Mouse (Mus musculus) lung, embryonic 14.5 days (tissue): ENCODE data around the gene Kcnmb4. TPM values are rescaled to one million over a fixed set of nuclear protein-coding genes. Genes with fewer than 3 reads are reported as not detected.

Experiments
- ATAC-seq: fragments of 200-750 bp; cut with Nextera tagmentation; 2 replicates; pipeline ENCODE4 v1.8.0; 2017; ENCODE audit warnings: mild to moderate bottlenecking, moderate TSS enrichment, moderate library complexity; ENCODE audit not compliant: insufficient read depth
- DNase-seq: peaks from one replicate; pipeline ENCODE4 v3.0.0-alpha.2; 2015
- H3K27ac ChIP-seq: fragments of 300-500 bp; sonication (generic); 2 replicates; pipeline ENCODE4 v1.5.1; 2014; ENCODE audit warnings: low read depth, mild to moderate bottlenecking, moderate library complexity
- H3K27me3 ChIP-seq: fragments of 300-500 bp; sonication (generic); 2 replicates; pipeline ENCODE4 v1.6.1; 2014; ENCODE audit warnings: low read length, control low read depth; ENCODE audit not compliant: insufficient read depth
- H3K36me3 ChIP-seq: fragments of 300-500 bp; sonication (generic); 2 replicates; pipeline ENCODE4 v1.6.1; 2014; ENCODE audit warnings: control low read depth; ENCODE audit not compliant: insufficient read depth
- H3K4me1 ChIP-seq: fragments of 300-500 bp; sonication (generic); 2 replicates; pipeline ENCODE4 v1.6.1; 2014; ENCODE audit warnings: antibody characterized with exemption, control low read depth; ENCODE audit not compliant: insufficient read depth
- H3K4me2 ChIP-seq: fragments of 300-500 bp; sonication (generic); 2 replicates; pipeline ENCODE4 v1.6.1; 2014; ENCODE audit warnings: mild to moderate bottlenecking
- H3K4me3 ChIP-seq: fragments of 300-500 bp; sonication (generic); 2 replicates; pipeline ENCODE4 v1.5.1; 2014; ENCODE audit warnings: low read depth, low read length
- H3K9ac ChIP-seq: fragments of 300-500 bp; sonication (generic); 2 replicates; pipeline ENCODE4 v1.6.1; 2014
- H3K9me3 ChIP-seq: fragments of 300-500 bp; sonication (generic); 2 replicates; pipeline ENCODE4 v1.6.1; 2016; ENCODE audit warnings: low read depth, low read length, control low read depth
- CTCF ChIP-seq: IDR thresholded peaks from 2 replicates; pipeline ENCODE4 v1.5.1; 2016; ENCODE audit warnings: antibody characterized with exemption, low read depth
- WGBS: fragments of 180-500 bp; shearing (Covaris S2); extraction: QIAGEN DNeasy Blood & Tissue Kit; methylation state at CpG from one replicate; pipeline ENCODE4 v1.1.7; 2014; 5-methylcytosine and 5-hydroxymethylcytosine counted together
- polyA plus RNA-seq: library from polyadenylated mRNA; unstranded; fragments of >200 nt; fragmentation: Nextera tagmentation; extraction: Ambion mirVana; gene quantifications from 2 replicates; pipeline ENCODE4 v1.2.1, GENCODE M21; 2014

Kcnmb4 gene
- polyA plus RNA-seq, 1 experiment from 2014 or later = 4.6 TPM

DNA sequence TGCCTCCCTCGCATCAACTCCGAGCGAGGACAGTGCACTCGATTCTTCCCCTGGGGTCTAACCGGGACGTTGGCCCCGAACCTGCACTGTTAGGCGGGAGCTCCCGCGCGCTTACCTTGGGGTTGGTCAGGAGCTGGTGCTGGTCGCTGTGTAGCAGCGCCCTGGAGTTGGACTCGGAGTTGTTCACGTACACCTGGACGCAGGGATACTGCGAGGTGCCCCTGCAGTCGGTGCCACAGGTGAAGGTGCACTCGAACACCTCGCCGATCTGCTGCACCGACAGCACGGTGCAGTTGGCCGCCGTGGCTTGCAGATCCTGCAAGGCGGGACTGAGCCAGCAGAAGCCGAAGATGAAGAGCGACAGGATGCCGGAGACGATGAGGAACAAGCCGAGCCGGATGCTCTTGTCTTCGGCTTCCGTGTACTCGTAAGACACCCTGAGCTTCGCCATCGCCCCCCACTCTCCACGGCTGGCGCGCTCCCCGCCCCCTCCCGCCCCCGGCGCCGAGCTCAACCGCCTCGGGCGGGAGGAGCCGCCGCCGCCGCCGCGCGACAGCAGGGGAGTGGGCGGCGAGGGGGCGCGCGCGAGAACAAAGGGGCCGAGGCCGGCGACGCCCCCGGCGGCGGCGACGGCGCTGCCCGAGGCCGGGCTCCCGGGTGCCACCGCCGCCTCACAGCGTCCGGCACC, 463 bp downstream of the Kcnmb4 start:
- Histone ChIP-seq H3K4me2 (peak overlapping the region; percentile 95), H3K27me3 (peaks cover 4% of the 10 kb centered on the region; the same call in 1 of the 2 replicates), H3K9me3 (no peaks in the 10 kb centered on the region), H3K27ac (peak overlapping the region; percentile 60), H3K4me3 (peak overlapping the region; percentile 66), H3K36me3 (no peaks in the 10 kb centered on the region), H3K4me1 (peaks cover 4% of the 10 kb centered on the region; the same call in 1 of the 2 replicates), H3K9ac (peak overlapping the region; percentile 71)
- DNase-seq (peak; percentile 78), ATAC-seq (peak; percentile 66)
- under 1% methylated on average over 74 of the region's 78 CpGs for WGBS
- no peak for TF ChIP-seq CTCF

DNA sequence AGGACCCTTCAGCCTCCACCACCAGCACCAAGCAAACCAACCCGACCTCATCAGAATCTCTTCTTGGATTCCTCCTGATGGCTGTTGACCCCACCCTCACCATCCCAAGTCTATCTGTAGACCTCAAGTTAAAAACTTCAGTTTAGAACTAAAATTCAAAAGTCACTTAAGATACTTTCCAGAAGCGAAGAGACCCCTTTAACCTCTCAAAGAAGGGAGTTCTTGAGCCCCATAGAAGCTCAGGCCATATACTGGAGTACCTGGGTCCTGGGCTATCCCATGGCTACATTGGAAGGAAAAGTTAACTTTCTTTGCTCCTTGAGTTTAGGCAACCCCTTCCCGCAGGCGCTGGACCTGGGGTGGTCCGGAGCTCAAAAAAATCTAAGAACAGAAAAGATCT, 1.1 kb downstream of the Kcnmb4 start:
- H3K9ac ChIP-seq = peak overlapping the region; percentile 71
- no peak for TF ChIP-seq CTCF
- WGBS = 7% methylated on average over 5 of the region's 5 CpGs
- H3K27me3 ChIP-seq = peaks cover 4% of the 10 kb centered on the region; the same call in 1 of the 2 replicates
- no peak overlapping the region for H3K27ac ChIP-seq
- H3K9me3 ChIP-seq = no peaks in the 10 kb centered on the region
- H3K36me3 ChIP-seq = no peaks in the 10 kb centered on the region
- peak overlapping the region; percentile 66 for H3K4me3 ChIP-seq
- peak overlapping the region; percentile 95 for H3K4me2 ChIP-seq
- no peak; the same call in 1 of the 2 replicates for ATAC-seq
- no peak for DNase-seq
- H3K4me1 ChIP-seq = peaks cover 4% of the 10 kb centered on the region; the same call in 1 of the 2 replicates

DNA sequence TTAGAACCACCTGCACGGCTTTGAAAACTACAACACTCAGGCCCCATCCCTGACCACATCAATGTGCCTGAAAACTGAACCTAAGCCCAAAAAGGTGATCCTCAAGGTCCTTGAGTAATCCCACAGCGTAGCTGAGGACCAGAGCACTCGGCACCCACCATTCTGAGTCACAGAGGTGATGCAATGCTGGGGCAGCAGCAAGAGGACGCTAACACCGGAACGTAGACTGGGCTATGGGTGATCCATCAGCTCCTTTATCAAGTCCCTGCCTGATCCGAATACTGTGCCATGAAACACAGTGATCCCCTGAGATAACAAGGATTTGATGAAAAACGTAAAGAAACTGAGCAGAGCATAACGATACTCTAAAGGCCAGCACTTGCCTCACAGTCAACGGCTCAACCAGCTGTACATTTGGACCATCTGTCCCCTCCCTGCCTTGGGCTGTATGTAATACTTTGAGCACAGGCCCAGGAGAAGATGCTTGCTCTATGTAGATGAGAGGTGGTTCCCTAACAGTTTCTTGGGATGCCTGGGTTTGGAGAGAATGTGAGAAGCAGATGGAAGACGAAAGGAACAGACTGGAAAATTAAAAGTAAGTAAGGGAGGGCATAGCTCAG, 3.3 kb downstream of the Kcnmb4 start:
- WGBS = 78% methylated on average over 11 of the region's 11 CpGs

GRCm38 (mm10) chr10:116468094-116468493, 5.6 kb downstream of the Kcnmb4 start:
- Histone ChIP-seq H3K4me3 (no peak overlapping the region), H3K9me3 (no peaks in the 10 kb centered on the region), H3K27ac (no peak overlapping the region), H3K4me1 (peaks cover 4% of the 10 kb centered on the region; the same call in 1 of the 2 replicates), H3K9ac (no peak overlapping the region), H3K36me3 (no peaks in the 10 kb centered on the region), H3K4me2 (no peak overlapping the region), H3K27me3 (no peaks in the 10 kb centered on the region)
- TF ChIP-seq CTCF = no peak
- DNase-seq (no peak), ATAC-seq (no peak)
- WGBS = 72% methylated on average over 5 of the region's 5 CpGs

More for the DNA sequence above, 3.3 kb downstream of the Kcnmb4 start:
- no peaks in the 10 kb centered on the region for H3K36me3 ChIP-seq
- H3K4me2 ChIP-seq = no peak overlapping the region
- no peak overlapping the region for H3K9ac ChIP-seq
- no peak for TF ChIP-seq CTCF
- no peak overlapping the region for H3K27ac ChIP-seq
- ATAC-seq (no peak), DNase-seq (no peak)
- peaks cover 4% of the 10 kb centered on the region; the same call in 1 of the 2 replicates for H3K4me1 ChIP-seq
- H3K9me3 ChIP-seq = no peaks in the 10 kb centered on the region
- peaks cover 4% of the 10 kb centered on the region; the same call in 1 of the 2 replicates for H3K27me3 ChIP-seq
- H3K4me3 ChIP-seq = no peak overlapping the region

- ATAC-seq = no peak
- Histone ChIP-seq H3K4me3 (no peak overlapping the region), H3K27me3 (no peaks in the 10 kb centered on the region), H3K4me2 (no peak overlapping the region), H3K9ac (no peak overlapping the region), H3K27ac (no peak overlapping the region), H3K36me3 (no peaks in the 10 kb centered on the region), H3K9me3 (no peaks in the 10 kb centered on the region), H3K4me1 (no peaks in the 10 kb centered on the region)
- no peak for TF ChIP-seq CTCF
- WGBS = 92% methylated on average over 12 of the region's 12 CpGs
- no peak for DNase-seq
These were observed 9.8 kb downstream of the Kcnmb4 start for GRCm38 (mm10) chr10:116463753-116464345.

- no peak for TF ChIP-seq CTCF
- H3K4me3 ChIP-seq = no peak overlapping the region
- 93% methylated on average over 9 of the region's 9 CpGs for WGBS
- no peaks in the 10 kb centered on the region for H3K4me1 ChIP-seq
- H3K4me2 ChIP-seq = no peak overlapping the region
- DNase-seq = no peak
- no peak overlapping the region for H3K27ac ChIP-seq
- H3K9me3 ChIP-seq = no peaks in the 10 kb centered on the region
- ATAC-seq = no peak
- no peak overlapping the region for H3K9ac ChIP-seq
- H3K36me3 ChIP-seq = no peaks in the 10 kb centered on the region
- no peaks in the 10 kb centered on the region for H3K27me3 ChIP-seq
These were observed 12.2 kb downstream of the Kcnmb4 start for GRCm38 (mm10) chr10:116461443-116461842.

DNA sequence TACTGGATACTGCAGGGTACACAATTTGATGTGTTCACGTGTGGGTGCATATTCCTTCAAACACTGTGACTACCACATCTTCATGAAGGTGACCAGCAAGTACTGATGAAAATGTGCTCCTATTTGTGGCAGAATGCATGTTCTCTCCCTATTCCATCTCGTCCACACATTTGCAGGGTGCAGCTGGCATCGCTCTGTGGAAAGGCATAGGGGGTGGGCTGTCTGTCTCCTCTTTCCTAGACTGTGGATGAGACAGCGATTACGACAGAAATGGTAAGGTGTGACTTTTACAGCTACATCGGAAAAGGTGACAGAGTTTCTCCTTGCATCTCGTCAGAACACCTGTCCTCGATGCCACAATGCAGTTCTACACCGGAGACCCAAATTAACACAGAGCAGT, 14.9 kb downstream of the Kcnmb4 start:
- ATAC-seq = no peak

More for the DNA sequence above, 14.9 kb downstream of the Kcnmb4 start:
- Histone ChIP-seq H3K4me3 (no peak overlapping the region), H3K4me1 (no peaks in the 10 kb centered on the region), H3K27ac (no peak overlapping the region), H3K9ac (no peak overlapping the region), H3K4me2 (no peak overlapping the region), H3K36me3 (no peaks in the 10 kb centered on the region), H3K9me3 (no peaks in the 10 kb centered on the region), H3K27me3 (no peaks in the 10 kb centered on the region)
- DNase-seq = no peak
- 90% methylated on average over 9 of the region's 9 CpGs for WGBS
- no peak for TF ChIP-seq CTCF
